Mouse (Mus musculus) bone marrow macrophage, adult 2 months (primary cell): ENCODE data around the gene Zfp239. TPM values are rescaled to one million over a fixed set of nuclear protein-coding genes. Genes with fewer than 3 reads are reported as not detected.
A peak's percentile ranks its signal among the peaks of the same experiment; 100 is the strongest.
"Not testable (repeated sequence)": the region's sequence is repeated elsewhere in the genome, so short reads cannot be mapped to it uniquely, and the experiment has no call there.

Experiments
- H3K27ac ChIP-seq: 2 replicates; pipeline ENCODE4 v1.5.1; 2012; ENCODE audit warnings: low read depth, low read length; ENCODE audit not compliant: insufficient read depth
- H3K4me1 ChIP-seq: 2 replicates; pipeline ENCODE4 v1.6.1; 2012; ENCODE audit warnings: low read length; ENCODE audit not compliant: control insufficient read depth, insufficient read depth
- H3K4me3 ChIP-seq: 2 replicates; pipeline ENCODE4 v1.5.1; 2012; ENCODE audit warnings: mild to moderate bottlenecking, low read length, moderate library complexity; ENCODE audit not compliant: insufficient read depth
- CTCF ChIP-seq: IDR thresholded peaks from 2 replicates; pipeline ENCODE4 v1.5.1; 2012; ENCODE audit warnings: low read depth, mild to moderate bottlenecking, low read length, moderate library complexity
- POLR2A ChIP-seq: IDR thresholded peaks from 2 replicates; pipeline ENCODE4 v1.6.1; 2012; ENCODE audit warnings: mild to moderate bottlenecking, low read depth, low read length, borderline replicate concordance
- polyA plus RNA-seq: library from polyadenylated mRNA; stranded (reverse); fragments of >200 nt; gene quantifications from 2 replicates; pipeline ENCODE4 v1.2.4, GENCODE M21; 2012; ENCODE audit not compliant: missing spikeins, insufficient read depth, insufficient read length

Zfp239 gene
- polyA plus RNA-seq, 1 experiment, result 0.62 TPM

DNA sequence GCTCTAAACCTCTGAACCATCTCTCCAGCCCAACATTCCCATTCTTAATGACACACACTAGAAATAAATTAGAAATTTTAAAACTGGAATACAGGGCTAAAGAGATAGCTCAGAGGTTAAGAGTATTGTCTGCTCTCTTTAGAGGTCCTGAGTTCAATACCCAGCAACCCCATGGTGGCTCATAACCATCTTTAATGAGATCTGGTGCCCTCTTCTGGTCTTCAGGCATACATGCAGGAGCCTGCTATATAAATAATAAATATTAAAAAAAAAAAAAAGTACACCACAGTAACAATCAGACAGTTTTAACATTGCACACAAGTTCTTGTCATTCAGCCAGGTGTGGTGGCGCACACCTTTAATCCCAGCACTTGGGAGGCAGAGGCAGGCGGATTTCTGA is 14.1 kb upstream of the Zfp239 start:
- no peak for TF ChIP-seq POLR2A
- no peak for TF ChIP-seq CTCF
- Histone ChIP-seq H3K4me3 (no peak overlapping the region), H3K4me1 (peaks cover 3% of the 10 kb centered on the region; the same call in 1 of the 2 replicates), H3K27ac (no peak overlapping the region)

DNA sequence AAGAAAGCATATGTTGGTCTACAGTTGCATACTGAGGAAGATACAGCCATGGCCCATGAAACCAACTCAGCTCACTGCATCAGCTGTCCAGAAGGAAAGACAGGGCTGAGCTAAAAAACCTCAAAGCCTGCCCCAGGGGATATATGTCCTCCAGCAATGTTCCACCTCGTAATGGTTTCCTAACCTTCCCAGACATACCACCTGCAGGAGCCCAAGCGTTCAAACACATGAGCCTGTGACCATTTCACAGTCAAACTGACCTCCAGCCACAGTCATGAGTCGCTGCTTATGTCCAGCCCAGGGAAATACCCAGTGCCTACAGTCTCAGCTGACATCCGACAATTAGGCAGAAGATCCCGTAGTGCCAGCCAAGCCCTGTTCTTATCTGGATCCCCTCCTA is 13.3 kb upstream of the Zfp239 start:
- Histone ChIP-seq H3K27ac (no peak overlapping the region), H3K4me3 (no peak overlapping the region), H3K4me1 (no peaks in the 10 kb centered on the region)
- TF ChIP-seq CTCF, result no peak
- TF ChIP-seq POLR2A, result no peak

DNA sequence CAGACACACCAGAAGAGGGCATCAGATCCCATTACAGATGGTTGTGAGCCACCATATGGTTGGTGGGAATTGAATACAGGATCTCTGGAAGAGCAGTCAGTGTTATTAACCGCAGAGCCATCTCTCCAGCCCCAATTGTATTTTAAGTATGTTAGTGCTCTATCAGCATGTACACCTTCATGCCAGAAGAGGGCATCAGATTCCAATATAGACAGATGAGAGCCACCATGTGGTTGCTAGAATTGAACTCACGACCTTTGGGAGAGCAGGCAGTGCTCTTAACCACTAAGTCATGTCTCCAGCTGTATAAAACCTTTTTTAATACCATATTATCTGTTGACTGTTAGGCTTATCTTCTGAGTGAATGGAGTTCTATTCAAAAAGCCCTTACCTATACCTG is 10.2 kb upstream of the Zfp239 start:
- no peak overlapping the region for H3K4me3 ChIP-seq
- no peak for TF ChIP-seq CTCF
- no peak for TF ChIP-seq POLR2A
- no peak overlapping the region for H3K27ac ChIP-seq
- H3K4me1 ChIP-seq, result no peaks in the 10 kb centered on the region

DNA sequence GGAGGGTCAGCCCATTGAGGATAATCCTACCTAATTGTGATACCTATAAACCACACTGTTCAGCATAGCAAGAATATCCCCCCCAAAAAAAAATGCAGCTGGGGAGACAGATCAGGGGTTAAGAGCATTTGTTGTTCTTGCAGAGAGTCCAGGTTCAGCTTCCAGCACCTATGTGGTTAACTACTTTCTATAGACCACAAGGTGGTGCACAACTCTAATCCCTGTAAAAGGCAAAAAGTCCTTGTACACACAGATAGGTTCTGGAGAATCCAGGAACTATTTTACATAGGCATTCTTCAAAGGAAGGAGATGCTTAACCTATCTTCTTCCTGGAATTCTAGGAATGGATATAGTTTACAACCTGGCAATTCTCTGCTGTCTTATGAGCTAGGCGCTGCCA is 3.9 kb upstream of the Zfp239 start:
- H3K27ac ChIP-seq, result no peak overlapping the region
- no peak for TF ChIP-seq POLR2A
- no peak for TF ChIP-seq CTCF
- no peaks in the 10 kb centered on the region for H3K4me1 ChIP-seq
- H3K4me3 ChIP-seq, result no peak overlapping the region

DNA sequence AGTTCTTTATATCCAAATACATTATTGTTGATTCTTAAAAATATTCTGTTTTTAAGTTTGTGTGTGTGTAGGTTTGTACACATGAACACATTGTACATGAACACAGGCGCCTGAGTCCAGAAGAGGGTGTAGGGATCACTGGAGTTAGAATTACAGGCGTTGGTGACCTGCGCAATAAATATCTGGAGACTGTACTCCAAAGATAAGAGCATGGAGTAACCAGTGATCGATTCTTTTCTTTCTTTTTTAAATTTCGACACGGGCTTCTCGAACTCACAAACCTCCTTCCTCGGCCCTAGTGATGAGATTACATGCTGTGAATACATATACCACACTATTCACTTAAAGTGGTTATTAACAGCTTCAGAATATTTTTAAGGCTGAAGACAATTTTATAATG is 565 bp downstream of the Zfp239 start:
- TF ChIP-seq CTCF (no peak), POLR2A (no peak)
- H3K27ac ChIP-seq, result no peak overlapping the region
- no peak overlapping the region for H3K4me3 ChIP-seq
- H3K4me1 ChIP-seq, result 0 out of 2 replicates have a peak, but pooled peaks cover 3% of the 10 kb centered on the region

DNA sequence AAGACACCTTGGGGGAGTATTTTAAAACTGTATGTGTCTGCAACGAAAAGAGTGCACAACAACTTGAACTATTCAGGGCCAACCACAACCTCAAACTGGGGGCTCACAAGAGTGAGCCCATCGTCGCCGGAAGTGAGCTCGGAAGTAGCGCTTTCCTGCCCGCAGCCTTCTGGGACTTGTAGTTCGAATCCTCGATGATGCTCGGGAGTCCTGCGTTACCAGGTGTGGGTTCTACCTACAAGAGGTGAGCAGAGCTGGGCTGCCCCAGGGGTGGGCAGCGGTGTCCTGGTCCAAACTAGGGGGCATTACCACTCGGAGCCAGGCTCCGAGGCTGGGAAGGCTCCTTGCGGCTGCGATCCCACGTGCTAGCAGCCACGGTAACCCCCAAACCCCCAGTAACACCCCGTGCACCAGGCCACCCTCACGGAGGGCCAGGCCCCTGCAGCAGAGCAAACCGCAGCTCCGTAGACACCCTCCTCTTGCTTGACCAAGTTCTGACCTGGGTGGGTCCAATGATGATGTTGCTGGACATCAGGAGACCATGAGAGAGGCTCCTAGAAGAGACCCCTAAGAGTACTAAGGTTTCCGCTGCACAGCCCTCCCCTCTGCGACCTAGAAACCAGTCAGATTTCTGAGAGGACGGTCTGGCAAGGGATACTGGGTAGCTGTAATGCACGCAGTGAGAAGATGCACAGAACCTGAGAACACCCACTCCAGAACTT is 1.2 kb downstream of the Zfp239 start:
- Histone ChIP-seq H3K4me3 (peak overlapping the region; percentile 91), H3K4me1 (0 out of 2 replicates have a peak, but pooled peaks cover 3% of the 10 kb centered on the region), H3K27ac (no peak overlapping the region)
- TF ChIP-seq POLR2A, result no peak
- no peak for TF ChIP-seq CTCF

DNA sequence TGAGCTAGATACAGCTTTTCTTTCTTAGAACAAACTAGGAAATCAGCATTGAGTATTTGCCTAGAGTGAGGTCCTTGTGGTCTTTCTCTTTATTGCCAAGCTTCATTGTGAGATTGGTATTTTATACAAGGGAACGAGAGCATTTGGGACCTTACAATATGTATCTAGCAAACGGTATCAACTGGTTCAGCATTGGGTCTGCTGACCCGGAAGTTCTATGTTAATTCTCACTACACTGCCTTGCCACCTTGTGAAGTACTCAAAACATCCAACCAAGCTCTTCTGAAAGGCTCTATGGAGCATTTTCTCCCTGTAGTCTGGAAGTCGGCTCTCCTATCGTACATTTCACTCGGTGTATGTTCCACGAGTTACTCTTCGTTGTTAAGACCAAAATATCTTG is 1.9 kb downstream of the Zfp239 start:
- H3K27ac ChIP-seq, result no peak overlapping the region
- H3K4me3 ChIP-seq, result peak overlapping the region; percentile 91; the same call in 1 of the 2 replicates
- 0 out of 2 replicates have a peak, but pooled peaks cover 3% of the 10 kb centered on the region for H3K4me1 ChIP-seq
- TF ChIP-seq CTCF, result no peak
- no peak for TF ChIP-seq POLR2A

DNA sequence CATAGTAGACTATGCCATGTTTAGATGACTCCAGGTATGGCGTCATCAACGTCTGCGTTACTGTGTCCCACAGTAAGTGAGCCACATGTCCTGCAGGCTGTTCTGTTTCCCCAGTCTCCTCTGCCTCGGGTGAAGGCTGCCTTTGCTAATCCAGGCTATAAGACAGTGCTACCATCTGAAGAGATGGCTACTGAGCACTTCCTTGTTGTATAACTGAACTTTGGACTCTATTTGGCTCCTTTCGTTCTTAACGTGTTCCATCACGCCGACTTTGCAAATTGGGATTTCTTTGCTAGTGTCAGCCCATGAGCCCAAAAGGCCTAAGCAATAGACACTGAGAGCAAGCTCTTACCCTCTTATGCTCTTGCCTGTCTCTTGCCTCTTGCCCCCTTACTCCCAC is 6.3 kb downstream of the Zfp239 start:
- Histone ChIP-seq H3K4me1 (0 out of 2 replicates have a peak, but pooled peaks cover 3% of the 10 kb centered on the region), H3K4me3 (no peak overlapping the region), H3K27ac (no peak overlapping the region)
- TF ChIP-seq POLR2A, result no peak
- no peak for TF ChIP-seq CTCF

DNA sequence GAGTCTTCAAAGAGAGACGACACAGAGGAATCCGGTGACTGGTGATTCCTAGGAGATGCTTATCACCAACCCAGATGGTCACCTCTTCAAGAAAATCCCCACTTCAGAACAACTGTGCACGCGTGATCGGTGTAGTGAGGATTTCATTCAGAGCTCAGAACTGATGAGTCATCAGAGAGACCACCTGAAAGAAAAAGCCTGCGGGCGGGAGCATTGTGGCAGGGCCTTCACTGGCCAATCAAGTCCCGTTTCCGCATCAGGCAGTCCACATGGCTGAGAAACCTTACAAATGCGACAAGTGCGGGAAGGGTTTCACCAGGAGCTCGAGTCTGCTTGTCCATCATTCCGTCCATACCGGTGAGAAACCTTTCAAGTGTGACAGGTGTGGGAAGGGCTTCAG is 9.1 kb downstream of the Zfp239 start:
- peaks cover 11% of the 10 kb centered on the region for H3K4me1 ChIP-seq
- no peak overlapping the region for H3K4me3 ChIP-seq

DNA sequence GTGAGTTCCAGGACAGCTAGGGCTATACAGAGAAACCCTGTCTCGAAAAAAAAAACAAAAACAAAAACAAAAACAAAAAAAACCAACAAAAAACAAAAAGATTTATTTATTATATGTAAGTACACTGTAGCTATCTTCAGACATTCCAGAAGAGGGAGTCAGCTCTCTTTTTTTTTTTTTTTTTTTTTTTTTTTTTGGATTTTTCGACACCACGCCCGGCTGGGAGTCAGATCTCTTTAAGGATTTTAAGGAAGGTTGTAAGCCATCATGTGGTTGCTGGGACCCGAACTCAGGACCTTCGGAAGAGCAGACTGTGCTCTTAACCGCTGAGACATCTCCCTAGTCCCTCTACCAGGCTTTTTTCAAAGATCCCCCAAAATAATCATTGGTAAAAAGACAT is 11.6 kb downstream of the Zfp239 start:
- H3K4me3 ChIP-seq, H3K27ac ChIP-seq: not testable (repeated sequence)
- H3K4me1 ChIP-seq, result peaks cover 11% of the 10 kb centered on the region

More for the DNA sequence above, 9.1 kb downstream of the Zfp239 start:
- no peak overlapping the region for H3K27ac ChIP-seq
- TF ChIP-seq CTCF, result no peak
